Mouse (Mus musculus): ENCODE measurements at regions not wholly inside any gene's neighbourhood (a gene's known extent, or its start where the extent isn't known, plus 50 kb on each side); places are given as distances from the start of the nearest gene placed in this dataset.
"Not testable (repeated sequence)": the region's sequence is repeated elsewhere in the genome, so short reads cannot be mapped to it uniquely, and the experiment has no call there.

- H3K9me3 ChIP-seq (ENCODE audit: control insufficient read depth, low read length); H3K4me3 ChIP-seq (ENCODE audit: low read depth, low read length); H3K9ac ChIP-seq (ENCODE audit: low read length); H3K27ac ChIP-seq (ENCODE audit: low read depth, low read length); ATAC-seq (replicated peaks; ENCODE audit: low FRiP score); H3K4me2 ChIP-seq (ENCODE audit: low read depth, low read length, severe bottlenecking); DNase-seq (ENCODE audit: low spot score); H3K4me1 ChIP-seq (replicated peaks; ENCODE audit: control insufficient read depth, insufficient read depth, low read length); H3K27me3 ChIP-seq (ENCODE audit: control insufficient read depth, insufficient read depth, low read length); H3K36me3 ChIP-seq (ENCODE audit: control insufficient read depth, insufficient read depth, low read length): not testable (repeated sequence)
- 47% methylated on average over 1 of the region's 1 CpGs for WGBS
These were observed 194.3 kb upstream of the Tmem47 start for GRCm38 (mm10) chrX:80876211-80876610.

- no peak overlapping the region for H3K27ac ChIP-seq (ENCODE audit: low read depth, low read length)
- no peaks in the 10 kb centered on the region for H3K27me3 ChIP-seq (ENCODE audit: control insufficient read depth, insufficient read depth, low read length)
- H3K9ac ChIP-seq (ENCODE audit: low read length) = no peak overlapping the region
- H3K9me3 ChIP-seq (ENCODE audit: control insufficient read depth, low read length) = no peaks in the 10 kb centered on the region
- ATAC-seq (replicated peaks; ENCODE audit: low FRiP score) (peak; percentile 64; the same call in 1 of the 2 replicates), DNase-seq (ENCODE audit: low spot score) (no peak)
- no peak overlapping the region for H3K4me2 ChIP-seq (ENCODE audit: low read depth, low read length, severe bottlenecking)
- H3K4me1 ChIP-seq (replicated peaks; ENCODE audit: control insufficient read depth, insufficient read depth, low read length) = no peaks in the 10 kb centered on the region
- H3K36me3 ChIP-seq (ENCODE audit: control insufficient read depth, insufficient read depth, low read length) = no peaks in the 10 kb centered on the region
- H3K4me3 ChIP-seq (ENCODE audit: low read depth, low read length) = no peak overlapping the region
These were observed 169.0 kb upstream of the Tmem47 start for GRCm38 (mm10) chrX:80901524-80901923.

- Histone ChIP-seq H3K4me1 (replicated peaks; ENCODE audit: control insufficient read depth, insufficient read depth, low read length) (no peaks in the 10 kb centered on the region), H3K36me3 (ENCODE audit: control insufficient read depth, insufficient read depth, low read length) (no peaks in the 10 kb centered on the region), H3K27ac (ENCODE audit: low read depth, low read length) (no peak overlapping the region), H3K4me2 (ENCODE audit: low read depth, low read length, severe bottlenecking) (no peak overlapping the region), H3K27me3 (ENCODE audit: control insufficient read depth, insufficient read depth, low read length) (no peaks in the 10 kb centered on the region), H3K9ac (ENCODE audit: low read length) (no peak overlapping the region), H3K9me3 (ENCODE audit: control insufficient read depth, low read length) (no peaks in the 10 kb centered on the region), H3K4me3 (ENCODE audit: low read depth, low read length) (no peak overlapping the region)
- ATAC-seq (replicated peaks; ENCODE audit: low FRiP score) (no peak), DNase-seq (ENCODE audit: low spot score) (no peak)
- WGBS = 61% methylated on average over 1 of the region's 1 CpGs
These were observed 137.8 kb upstream of the Tmem47 start for GRCm38 (mm10) chrX:80932695-80933094.

Measured in forebrain, embryonic 11.5 days (tissue).